In genomic region chr12:70218795-70219540, GRCm38 (mm10) we compare ENCODE assay signal across 17 mouse cellular contexts. TPM values are rescaled to one million over a fixed set of nuclear protein-coding genes. Genes with fewer than 3 reads are reported as not detected.
DNase-seq lines count a peak whose midpoint lies in the region; ATAC-seq and TF ChIP-seq lines count a peak whose summit lies in the region.
"Had no signal": no experiment of that assay in that cellular context is flagged by ENCODE, and none has a peak within 500 bp of the region (broad histone marks: within the 10 kb centered on the region; RNA-seq: fewer than 3 reads in every experiment).

No protein-coding gene starts in this region.

- peak; percentile 57 for DNase-seq in lung, postnatal 0 days (ENCODE audit: low spot score)
- no peak for DNase-seq in lung, adult 2 months
- no peak for DNase-seq in embryonic facial prominence, embryonic 10.5 days (ENCODE audit: low spot score)
- no peak for DNase-seq in adrenal gland, adult 2 months
- DNase-seq in urinary bladder, postnatal 4 days (ENCODE audit: low spot score in 2 of 2) = no peak
- DNase-seq: cerebellum, adult 11 months; heart, postnatal 4 days; thymus, postnatal 25 days had no signal

- no peak overlapping the region for H3K27ac ChIP-seq in lung, postnatal 0 days (ENCODE audit: low read length)
- no peak overlapping the region for H3K27ac ChIP-seq in embryonic facial prominence, embryonic 10.5 days (replicated peaks)
- H3K27ac ChIP-seq: embryonic facial prominence, embryonic 13.5 days; lung, embryonic 15.5 days; midbrain, embryonic 12.5 days had no signal

- peak; percentile 53 for ATAC-seq in lung, postnatal 0 days
- ATAC-seq in CD4-positive, CD25-positive, alpha-beta regulatory T cell, adult 4 months = peak; percentile 63
- ATAC-seq in common myeloid progenitor, adult 5-6 weeks (replicated peaks; ENCODE audit: low read depth, poor library complexity, severe bottlenecking) = peak; percentile 91
- peak; percentile 75 for ATAC-seq in monocyte, adult 5-6 weeks (replicated peaks; ENCODE audit: insufficient number of reproducible peaks, low FRiP score, low TSS enrichment, poor library complexity, severe bottlenecking)
- ATAC-seq: Patski had no signal

- no peak for TF ChIP-seq EP300 in lung, postnatal 0 days (IDR thresholded peaks at IDR 0.05)

- no peak overlapping the region for H3K4me3 ChIP-seq in lung, postnatal 0 days (ENCODE audit: low read depth, low read length)
- no peak overlapping the region for H3K4me3 ChIP-seq in lung, adult 2 months (replicated peaks; ENCODE audit: extremely low read depth, low read depth, low read length)
- no peak overlapping the region for H3K4me3 ChIP-seq in embryonic facial prominence, embryonic 10.5 days
- H3K4me3 ChIP-seq: embryonic facial prominence, embryonic 13.5 days; heart, embryonic 12.5 days; lung, embryonic 15.5 days; midbrain, embryonic 12.5 days; myocyte had no signal

- no peak for TF ChIP-seq CTCF in lung, postnatal 0 days (IDR thresholded peaks at IDR 0.05)
- TF ChIP-seq CTCF in lung, adult 2 months (IDR thresholded peaks at IDR 0.05; ENCODE audit: insufficient read depth, low read length) = no peak

- peaks cover 13% of the 10 kb centered on the region; the same call in 1 of the 2 replicates for H3K36me3 ChIP-seq in lung, postnatal 0 days (ENCODE audit: insufficient read depth, low read length)
- H3K36me3 ChIP-seq in embryonic facial prominence, embryonic 10.5 days (replicated peaks) = no peaks in the 10 kb centered on the region
- H3K36me3 ChIP-seq: embryonic facial prominence, embryonic 13.5 days; midbrain, embryonic 12.5 days had no signal

- H3K27me3 ChIP-seq in lung, postnatal 0 days (replicated peaks; ENCODE audit: insufficient read depth, low read length) = no peaks in the 10 kb centered on the region
- no peaks in the 10 kb centered on the region for H3K27me3 ChIP-seq in embryonic facial prominence, embryonic 10.5 days (replicated peaks; ENCODE audit: low read depth, poor library complexity, severe bottlenecking)
- H3K27me3 ChIP-seq: embryonic facial prominence, embryonic 13.5 days; heart, embryonic 12.5 days; lung, embryonic 15.5 days; midbrain, embryonic 12.5 days had no signal

- H3K9ac ChIP-seq in lung, postnatal 0 days (replicated peaks; ENCODE audit: low read depth) = no peak overlapping the region
- H3K9ac ChIP-seq: embryonic facial prominence, embryonic 13.5 days; heart, embryonic 12.5 days; lung, embryonic 15.5 days; midbrain, embryonic 12.5 days had no signal

- 61% methylated on average over 8 of the region's 8 CpGs for WGBS in lung, postnatal 0 days
- WGBS in lung, adult 2 months = 50% methylated on average over 8 of the region's 8 CpGs
- WGBS in embryonic facial prominence, embryonic 10.5 days = 89% methylated on average over 8 of the region's 8 CpGs

- H3K4me2 ChIP-seq in lung, postnatal 0 days (replicated peaks; ENCODE audit: low read depth, low read length) = no peak overlapping the region
- H3K4me2 ChIP-seq: embryonic facial prominence, embryonic 13.5 days; heart, embryonic 12.5 days; lung, embryonic 15.5 days; midbrain, embryonic 12.5 days had no signal

- no peaks in the 10 kb centered on the region for H3K9me3 ChIP-seq in lung, postnatal 0 days (ENCODE audit: low read length)
- no peaks in the 10 kb centered on the region for H3K9me3 ChIP-seq in embryonic facial prominence, embryonic 10.5 days
- H3K9me3 ChIP-seq: embryonic facial prominence, embryonic 13.5 days; heart, embryonic 12.5 days; lung, embryonic 15.5 days; midbrain, embryonic 12.5 days had no signal

- TF ChIP-seq POLR2A in lung, adult 2 months (IDR thresholded peaks at IDR 0.05; ENCODE audit: borderline replicate concordance, extremely low read depth, low read depth, low read length) = no peak

- H3K4me1 ChIP-seq in lung, postnatal 0 days (ENCODE audit: insufficient read depth, low read depth, low read length) = no peaks in the 10 kb centered on the region
- H3K4me1 ChIP-seq in lung, adult 2 months (ENCODE audit: control insufficient read depth, insufficient read depth, low read length) = no peaks in the 10 kb centered on the region
- H3K4me1 ChIP-seq in embryonic facial prominence, embryonic 10.5 days = peaks cover 8% of the 10 kb centered on the region; the same call in 1 of the 2 replicates
- H3K4me1 ChIP-seq: embryonic facial prominence, embryonic 13.5 days had no signal

RNA-seq across cellular contexts. Expression of gene Pygl, which starts 12.3 kb away (rescaled TPM):
- 46.3 and 63.1 TPM in 2 replicates for polyA plus RNA-seq in lung, postnatal 0 days (2015; fragmentation: Nextera tagmentation; extraction: Ambion mirVana)
- polyA plus RNA-seq in lung, adult 2 months (2012; rRNA removed) = 25.9 and 43.4 TPM in 2 replicates
- polyA plus RNA-seq in CD4-positive, CD25-positive, alpha-beta regulatory T cell, adult 4 months (2017; shearing (Covaris generic)) = 1 to 10 TPM; 1.1 to 1.2 TPM
- total RNA-seq in common myeloid progenitor, adult 5-6 weeks (2017) = 50.0 and 58.2 TPM in 2 replicates
- total RNA-seq in monocyte, adult 5-6 weeks (2017) = 119 to 295 TPM (median 259 TPM) in 3 replicates
- 8.4 and 8.6 TPM in 2 replicates for polyA plus RNA-seq in embryonic facial prominence, embryonic 10.5 days (2016; fragmentation: Nextera tagmentation; extraction: Ambion mirVana)
- 100 to 1,000 TPM in 1 of 2 experiments, 10 to 100 TPM in 1; 94.6 to 157 TPM for total RNA-seq in adrenal gland, adult 2 months (2021)
- polyA plus RNA-seq in adrenal gland, adult 2 months (2012; rRNA removed) = 58.7 and 87.6 TPM in 2 replicates
